Mouse (Mus musculus): ENCODE results near the gene Syngr2. TPM values are rescaled to one million over a fixed set of nuclear protein-coding genes. Genes with fewer than 3 reads are reported as not detected.

Syngr2 gene
- polyA plus RNA-seq, 1 experiment = 150 TPM

- Histone ChIP-seq H3K27ac (ENCODE audit: insufficient read depth, low read depth, low read length) (peak overlapping the region; percentile 76; the same call in 1 of the 2 replicates), H3K4me1 (ENCODE audit: control insufficient read depth, insufficient read depth, low read length) (peaks cover 22% of the 10 kb centered on the region), H3K27me3 (replicated peaks; ENCODE audit: control insufficient read depth, insufficient read depth, low read length) (no peaks in the 10 kb centered on the region), H3K36me3 (ENCODE audit: control insufficient read depth, insufficient read depth, low read length) (no peaks in the 10 kb centered on the region), H3K4me3 (ENCODE audit: insufficient read depth, low read depth, low read length) (no peak overlapping the region)
- DNase-seq = peak; percentile 23
- WGBS = 53% methylated on average over 2 of the region's 2 CpGs
- no peak for TF ChIP-seq CTCF (conservative IDR thresholded peaks at IDR 0.05; ENCODE audit: insufficient read depth, insufficient read length, low read depth, low read length)
Observed at GRCm38 (mm10) chr11:117845651-117846050, 36.2 kb downstream of the Syngr2 start.

- Histone ChIP-seq H3K27ac (ENCODE audit: insufficient read depth, low read depth, low read length) (peak overlapping the region; percentile 88), H3K27me3 (replicated peaks; ENCODE audit: control insufficient read depth, insufficient read depth, low read length) (no peaks in the 10 kb centered on the region), H3K4me3 (ENCODE audit: insufficient read depth, low read depth, low read length) (no peak overlapping the region), H3K4me1 (ENCODE audit: control insufficient read depth, insufficient read depth, low read length) (peaks cover 22% of the 10 kb centered on the region), H3K36me3 (ENCODE audit: control insufficient read depth, insufficient read depth, low read length) (no peaks in the 10 kb centered on the region)
- 0 out of 2 replicates have a peak, but pooled peaks have one; percentile 12 for TF ChIP-seq CTCF (conservative IDR thresholded peaks at IDR 0.05; ENCODE audit: insufficient read depth, insufficient read length, low read depth, low read length)
- TF ChIP-seq POLR2A (IDR thresholded peaks at IDR 0.05; ENCODE audit: low read depth, low read length) = no peak
- DNase-seq = peak; percentile 90
- 29% methylated on average over 5 of the region's 5 CpGs for WGBS
Observed at GRCm38 (mm10) chr11:117846640-117847039, 37.2 kb downstream of the Syngr2 start.

GRCm38 (mm10) chr11:117847593-117848215 lies 38.2 kb downstream of the Syngr2 start:
- no peaks in the 10 kb centered on the region for H3K36me3 ChIP-seq (ENCODE audit: control insufficient read depth, insufficient read depth, low read length)
- 55% methylated on average over 7 of the region's 7 CpGs for WGBS
- no peak for TF ChIP-seq POLR2A (IDR thresholded peaks at IDR 0.05; ENCODE audit: low read depth, low read length)
- no peak for TF ChIP-seq CTCF (conservative IDR thresholded peaks at IDR 0.05; ENCODE audit: insufficient read depth, insufficient read length, low read depth, low read length)
- peaks cover 22% of the 10 kb centered on the region for H3K4me1 ChIP-seq (ENCODE audit: control insufficient read depth, insufficient read depth, low read length)
- peak overlapping the region; percentile 90; the same call in 1 of the 2 replicates for H3K4me3 ChIP-seq (ENCODE audit: insufficient read depth, low read depth, low read length)
- no peaks in the 10 kb centered on the region for H3K27me3 ChIP-seq (replicated peaks; ENCODE audit: control insufficient read depth, insufficient read depth, low read length)
- H3K27ac ChIP-seq (ENCODE audit: insufficient read depth, low read depth, low read length) = peak overlapping the region; percentile 96
- DNase-seq = peak; percentile 48

- DNase-seq = peak; percentile 58
- Histone ChIP-seq H3K27me3 (replicated peaks; ENCODE audit: control insufficient read depth, insufficient read depth, low read length) (no peaks in the 10 kb centered on the region), H3K36me3 (ENCODE audit: control insufficient read depth, insufficient read depth, low read length) (no peaks in the 10 kb centered on the region), H3K27ac (ENCODE audit: insufficient read depth, low read depth, low read length) (peak overlapping the region; percentile 96), H3K4me1 (ENCODE audit: control insufficient read depth, insufficient read depth, low read length) (peaks cover 22% of the 10 kb centered on the region), H3K4me3 (ENCODE audit: insufficient read depth, low read depth, low read length) (peak overlapping the region; percentile 90)
- TF ChIP-seq POLR2A (IDR thresholded peaks at IDR 0.05; ENCODE audit: low read depth, low read length) (no peak), CTCF (conservative IDR thresholded peaks at IDR 0.05; ENCODE audit: insufficient read depth, insufficient read length, low read depth, low read length) (no peak)
- 2% methylated on average over 19 of the region's 19 CpGs for WGBS
Observed at GRCm38 (mm10) chr11:117848271-117848984, 39.0 kb downstream of the Syngr2 start.

- Histone ChIP-seq H3K4me3 (ENCODE audit: insufficient read depth, low read depth, low read length) (peak within 1 kb of the TSS; percentile 90), H3K27me3 (replicated peaks; ENCODE audit: control insufficient read depth, insufficient read depth, low read length) (no peaks in the 10 kb centered on the region), H3K36me3 (ENCODE audit: control insufficient read depth, insufficient read depth, low read length) (no peaks in the 10 kb centered on the region), H3K4me1 (ENCODE audit: control insufficient read depth, insufficient read depth, low read length) (peaks cover 22% of the 10 kb centered on the region), H3K27ac (ENCODE audit: insufficient read depth, low read depth, low read length) (peak within 1 kb of the TSS; percentile 96)
- peak; percentile 86 for TF ChIP-seq POLR2A (IDR thresholded peaks at IDR 0.05; ENCODE audit: low read depth, low read length)
- TF ChIP-seq CTCF (conservative IDR thresholded peaks at IDR 0.05; ENCODE audit: insufficient read depth, insufficient read length, low read depth, low read length) = no peak
- under 1% methylated on average over 51 of the region's 51 CpGs for WGBS
- peak; percentile 98 for DNase-seq
Observed at GRCm38 (mm10) chr11:117848985-117849671, 39.7 kb downstream of the Syngr2 start, which contains the start of gene Birc5. TSS of gene Birc5 (plus strand) at chr11:117849251.

- TF ChIP-seq POLR2A (IDR thresholded peaks at IDR 0.05; ENCODE audit: low read depth, low read length) (no peak), CTCF (conservative IDR thresholded peaks at IDR 0.05; ENCODE audit: insufficient read depth, insufficient read length, low read depth, low read length) (no peak)
- no peak for DNase-seq
- Histone ChIP-seq H3K36me3 (ENCODE audit: control insufficient read depth, insufficient read depth, low read length) (no peaks in the 10 kb centered on the region), H3K4me3 (ENCODE audit: insufficient read depth, low read depth, low read length) (no peak overlapping the region), H3K4me1 (ENCODE audit: control insufficient read depth, insufficient read depth, low read length) (peaks cover 6% of the 10 kb centered on the region; the same call in 1 of the 2 replicates), H3K27me3 (replicated peaks; ENCODE audit: control insufficient read depth, insufficient read depth, low read length) (no peaks in the 10 kb centered on the region), H3K27ac (ENCODE audit: insufficient read depth, low read depth, low read length) (no peak overlapping the region)
- 65% methylated on average over 3 of the region's 3 CpGs for WGBS
Observed at GRCm38 (mm10) chr11:117852875-117853274, 43.4 kb downstream of the Syngr2 start.

- Histone ChIP-seq H3K27me3 (replicated peaks; ENCODE audit: control insufficient read depth, insufficient read depth, low read length) (no peaks in the 10 kb centered on the region), H3K4me3 (ENCODE audit: insufficient read depth, low read depth, low read length) (no peak overlapping the region), H3K4me1 (ENCODE audit: control insufficient read depth, insufficient read depth, low read length) (no peaks in the 10 kb centered on the region; the same call in 1 of the 2 replicates), H3K36me3 (ENCODE audit: control insufficient read depth, insufficient read depth, low read length) (no peaks in the 10 kb centered on the region), H3K27ac (ENCODE audit: insufficient read depth, low read depth, low read length) (no peak overlapping the region)
- WGBS = 92% methylated on average over 9 of the region's 9 CpGs
- no peak for TF ChIP-seq POLR2A (IDR thresholded peaks at IDR 0.05; ENCODE audit: low read depth, low read length)
- TF ChIP-seq CTCF (conservative IDR thresholded peaks at IDR 0.05; ENCODE audit: insufficient read depth, insufficient read length, low read depth, low read length) = no peak
- DNase-seq = no peak
Observed at GRCm38 (mm10) chr11:117854241-117854640, 44.8 kb downstream of the Syngr2 start.
